In genomic region chr5:28166256-28167231, GRCm38 (mm10) we compare ENCODE assay signal across 8 mouse cellular contexts. TPM values are rescaled to one million over a fixed set of nuclear protein-coding genes. Genes with fewer than 3 reads are reported as not detected.
DNase-seq lines count a peak whose midpoint lies in the region.

No protein-coding gene starts in this region.

- peak; percentile 24 for DNase-seq in urinary bladder, postnatal 14 days (ENCODE audit: low spot score)
- no peak for DNase-seq in urinary bladder, postnatal 36 days (ENCODE audit: low spot score in 2 of 2)
- DNase-seq in cerebellum, adult 8-10 months: peak; percentile 63
- peak; percentile 18 for DNase-seq in gastrocnemius, postnatal 14 days
- DNase-seq in kidney, adult 9 months: peak; percentile 14
- DNase-seq in lung, postnatal 36 days: peak; percentile 15
- DNase-seq in frontal cortex, postnatal 10 days (ENCODE audit: low spot score in 2 of 2): no peak
- DNase-seq in thymus, postnatal 14 days: no peak

- intact Hi-C loops in gastrocnemius, postnatal 14 days (cut with DNase I; ENCODE audit: low total_unique reads): no loop called here

RNA-seq across cellular contexts. Expression of gene En2, which starts 1.1 kb away (rescaled TPM):
- under 1 TPM; 0.18 to 0.23 TPM for total RNA-seq in gastrocnemius, postnatal 14 days (2021)

Comparison
In these comparisons a context has a peak if more than half of its experiments do, and no peak if none do; other contexts are left out.
1. DNase-seq: peak in urinary bladder, postnatal 14 days (single experiment), cerebellum, adult 8-10 months (single experiment), gastrocnemius, postnatal 14 days (single experiment), kidney, adult 9 months (single experiment) and lung, postnatal 36 days (single experiment); none in urinary bladder, postnatal 36 days (0 of 2), frontal cortex, postnatal 10 days (0 of 2) and thymus, postnatal 14 days (single experiment).